Mouse (Mus musculus): ENCODE measurements around the gene Otx2.

Gene Otx2

GRCm38 (mm10) chr14:48668761-48669303, 4.8 kb downstream of the Otx2 start:
- DNase-seq = no peak

GRCm38 (mm10) chr14:48668051-48668481, 5.6 kb downstream of the Otx2 start:
- DNase-seq = no peak

GRCm38 (mm10) chr14:48667396-48667795, 6.2 kb downstream of the Otx2 start:
- no peak for DNase-seq

GRCm38 (mm10) chr14:48666771-48667170, 6.8 kb downstream of the Otx2 start:
- no peak for DNase-seq

- DNase-seq = peak in 1 of 2 experiments; percentile 24
Observed at GRCm38 (mm10) chr14:48665816-48666661, 7.6 kb downstream of the Otx2 start.

- peak in 1 of 2 experiments; percentile 26 for DNase-seq
Observed at GRCm38 (mm10) chr14:48664841-48665815, 8.5 kb downstream of the Otx2 start.

GRCm38 (mm10) chr14:48664001-48664810, 9.4 kb downstream of the Otx2 start:
- no peak for DNase-seq

GRCm38 (mm10) chr14:48663531-48663930, 10.1 kb downstream of the Otx2 start:
- no peak for DNase-seq

GRCm38 (mm10) chr14:48662568-48663236, 10.9 kb downstream of the Otx2 start:
- DNase-seq = no peak

GRCm38 (mm10) chr14:48661646-48662567, 11.7 kb downstream of the Otx2 start:
- DNase-seq = no peak

- DNase-seq = no peak
Observed at GRCm38 (mm10) chr14:48661151-48661550, 12.5 kb downstream of the Otx2 start.

GRCm38 (mm10) chr14:48660593-48660992, 13.0 kb downstream of the Otx2 start:
- DNase-seq = no peak

- DNase-seq = no peak
Observed at GRCm38 (mm10) chr14:48659661-48660060, 14.0 kb downstream of the Otx2 start.

GRCm38 (mm10) chr14:48657241-48657640, 16.4 kb downstream of the Otx2 start:
- no peak for DNase-seq

GRCm38 (mm10) chr14:48656711-48657110, 16.9 kb downstream of the Otx2 start:
- DNase-seq = no peak

- DNase-seq = no peak
Observed at GRCm38 (mm10) chr14:48655792-48656550, 17.6 kb downstream of the Otx2 start.

GRCm38 (mm10) chr14:48655073-48655791, 18.4 kb downstream of the Otx2 start:
- DNase-seq = no peak

- DNase-seq = no peak
Observed at GRCm38 (mm10) chr14:48654551-48655072, 19.0 kb downstream of the Otx2 start.

Measured in kidney, postnatal 36 days (tissue).